Mouse (Mus musculus): ENCODE data around the gene Gphb5.

GRCm38 (mm10) chr12:75429685-75430396, 13.3 kb upstream of the Gphb5 start:
- no peak for TF ChIP-seq CTCF (IDR thresholded peaks at IDR 0.05; ENCODE audit: borderline replicate concordance, insufficient read depth, low read length)
- no peak for TF ChIP-seq POLR2A (IDR thresholded peaks at IDR 0.05; ENCODE audit: low read depth, low read length)
